Mouse (Mus musculus) brain, embryonic 14.5 days (tissue): ENCODE results near the gene Tacr3.

Source experiments
- CTCF ChIP-seq: fragments of 200-500 bp; IDR thresholded peaks from 2 replicates; pipeline ENCODE4 v1.5.1; 2012; ENCODE audit warnings: inconsistent platforms, mild to moderate bottlenecking, moderate library complexity, borderline replicate concordance; ENCODE audit not compliant: insufficient read depth, insufficient read length; ENCODE audit errors: extremely low read depth
- POLR2A ChIP-seq: fragments of 200-500 bp; IDR thresholded peaks from 2 replicates; pipeline ENCODE4 v1.6.1; 2012; ENCODE audit warnings: mild to moderate bottlenecking, inconsistent platforms, borderline replicate concordance; ENCODE audit not compliant: poor library complexity, insufficient read depth, insufficient read length, severe bottlenecking; ENCODE audit errors: extremely low read depth

DNA sequence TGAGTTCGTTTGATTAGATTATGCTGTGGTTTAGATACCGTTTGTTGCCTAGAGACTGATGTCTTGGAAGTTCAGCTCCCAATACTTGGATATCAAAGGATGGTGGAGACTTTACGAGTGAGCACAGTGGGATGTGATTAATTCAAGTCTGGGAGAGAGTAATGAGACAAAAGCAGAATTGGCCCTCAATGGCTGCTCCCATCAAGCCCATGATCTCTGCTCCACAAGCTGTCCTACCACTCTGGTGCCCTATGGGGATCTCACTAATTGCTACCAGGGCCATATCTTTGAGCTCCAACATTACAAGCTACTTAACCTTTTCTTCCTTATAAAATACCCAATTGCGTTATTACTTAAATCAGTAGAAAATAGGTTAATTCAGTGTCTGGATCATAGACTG lies 22.5 kb downstream of the Tacr3 start:
- TF ChIP-seq CTCF (no peak), POLR2A (no peak)
